Mouse (Mus musculus): ENCODE data around the gene Kdsr. TPM values are rescaled to one million over a fixed set of nuclear protein-coding genes. Genes with fewer than 3 reads are reported as not detected.

Kdsr gene
- 49.3 and 52.5 TPM in 2 replicates for polyA plus RNA-seq (2011; ENCODE audit: insufficient read depth, insufficient read length, low read depth, missing spikeins)

- Histone ChIP-seq H3K36me3 (ENCODE audit: control insufficient read depth, insufficient read depth, low read length, poor library complexity, severe bottlenecking) (peaks cover 6% of the 10 kb centered on the region), H3K9me3 (replicated peaks; ENCODE audit: control insufficient read depth, insufficient read depth, low read length, poor library complexity, severe bottlenecking) (no peaks in the 10 kb centered on the region), H3K27me3 (ENCODE audit: control insufficient read depth, insufficient read depth, low read length, poor library complexity, severe bottlenecking) (no peaks in the 10 kb centered on the region), H3K9ac (ENCODE audit: low read depth, poor library complexity, severe bottlenecking) (peak within 1 kb of the TSS; percentile 75), H3K4me1 (ENCODE audit: control insufficient read depth, insufficient read depth, low read length) (no peaks in the 10 kb centered on the region), H3K4me3 (ENCODE audit: low read depth, low read length) (peak within 1 kb of the TSS; percentile 95), H3K27ac (ENCODE audit: insufficient read depth, low read length) (peak within 1 kb of the TSS; percentile 55)
- peak; percentile 94 for TF ChIP-seq POLR2A (IDR thresholded peaks at IDR 0.05; ENCODE audit: insufficient read depth, low read length)
- no peak for TF ChIP-seq CTCF (IDR thresholded peaks at IDR 0.05; ENCODE audit: low read depth, low read length)
- TF ChIP-seq EP300 (IDR thresholded peaks at IDR 0.05; ENCODE audit: insufficient read depth, low read depth, low read length), result no peak
Observed at GRCm38 (mm10) chr1:106759572-106760435, at the start of gene Kdsr. Gene Kdsr, minus strand, starts transcription at chr1:106759727.

DNA sequence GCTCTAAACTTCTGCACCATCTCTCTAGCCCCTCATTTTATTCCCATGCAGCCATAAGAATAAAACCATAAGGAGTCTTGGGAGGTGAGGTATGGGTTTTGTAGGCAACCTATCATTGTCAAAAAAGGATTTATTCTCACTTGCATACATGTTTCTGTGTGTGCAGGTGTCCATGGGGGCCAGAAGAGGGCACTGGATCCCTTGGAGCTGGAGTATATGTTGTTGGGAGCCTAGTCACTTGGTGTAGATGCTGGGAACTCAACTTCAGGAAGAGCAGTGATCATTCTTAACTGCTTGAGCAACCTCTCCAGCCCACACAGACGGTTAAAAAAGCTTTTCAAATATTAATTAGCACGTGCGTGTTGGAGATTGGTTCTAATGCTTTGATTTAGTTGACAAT lies 40.4 kb upstream of the Kdsr start:
- H3K27ac ChIP-seq (ENCODE audit: insufficient read depth, low read length), result no peak overlapping the region
- TF ChIP-seq CTCF (IDR thresholded peaks at IDR 0.05; ENCODE audit: low read depth, low read length) (peak; percentile 46), POLR2A (IDR thresholded peaks at IDR 0.05; ENCODE audit: insufficient read depth, low read length) (no peak)
- H3K4me3 ChIP-seq (ENCODE audit: low read depth, low read length), result no peak overlapping the region
- H3K9me3 ChIP-seq (replicated peaks; ENCODE audit: control insufficient read depth, insufficient read depth, low read length, poor library complexity, severe bottlenecking), result no peaks in the 10 kb centered on the region
- H3K4me1 ChIP-seq (ENCODE audit: control insufficient read depth, insufficient read depth, low read length), result no peaks in the 10 kb centered on the region
- no peaks in the 10 kb centered on the region for H3K36me3 ChIP-seq (ENCODE audit: control insufficient read depth, insufficient read depth, low read length, poor library complexity, severe bottlenecking)
- H3K9ac ChIP-seq (ENCODE audit: low read depth, poor library complexity, severe bottlenecking), result no peak overlapping the region
- H3K27me3 ChIP-seq (ENCODE audit: control insufficient read depth, insufficient read depth, low read length, poor library complexity, severe bottlenecking), result no peaks in the 10 kb centered on the region

- Histone ChIP-seq H3K27me3 (ENCODE audit: control insufficient read depth, insufficient read depth, low read length, poor library complexity, severe bottlenecking) (no peaks in the 10 kb centered on the region), H3K36me3 (ENCODE audit: control insufficient read depth, insufficient read depth, low read length, poor library complexity, severe bottlenecking) (no peaks in the 10 kb centered on the region), H3K9ac (ENCODE audit: low read depth, poor library complexity, severe bottlenecking) (no peak overlapping the region), H3K9me3 (replicated peaks; ENCODE audit: control insufficient read depth, insufficient read depth, low read length, poor library complexity, severe bottlenecking) (no peaks in the 10 kb centered on the region), H3K4me1 (ENCODE audit: control insufficient read depth, insufficient read depth, low read length) (peaks cover under 1% of the 10 kb centered on the region), H3K4me3 (ENCODE audit: low read depth, low read length) (no peak overlapping the region), H3K27ac (ENCODE audit: insufficient read depth, low read length) (no peak overlapping the region)
- no peak for TF ChIP-seq EP300 (IDR thresholded peaks at IDR 0.05; ENCODE audit: insufficient read depth, low read depth, low read length)
- TF ChIP-seq POLR2A (IDR thresholded peaks at IDR 0.05; ENCODE audit: insufficient read depth, low read length), result no peak
- no peak for TF ChIP-seq CTCF (IDR thresholded peaks at IDR 0.05; ENCODE audit: low read depth, low read length)
Observed at GRCm38 (mm10) chr1:106799406-106799805, 39.9 kb upstream of the Kdsr start.

GRCm38 (mm10) chr1:106796987-106797779 lies 37.7 kb upstream of the Kdsr start:
- TF ChIP-seq POLR2A (IDR thresholded peaks at IDR 0.05; ENCODE audit: insufficient read depth, low read length), result no peak
- no peak overlapping the region for H3K27ac ChIP-seq (ENCODE audit: insufficient read depth, low read length)
- H3K36me3 ChIP-seq (ENCODE audit: control insufficient read depth, insufficient read depth, low read length, poor library complexity, severe bottlenecking), result peaks cover 4% of the 10 kb centered on the region; the same call in 1 of the 2 replicates
- peak overlapping the region; percentile 61 for H3K4me3 ChIP-seq (ENCODE audit: low read depth, low read length)
- peak overlapping the region; percentile 31 for H3K9ac ChIP-seq (ENCODE audit: low read depth, poor library complexity, severe bottlenecking)
- H3K27me3 ChIP-seq (ENCODE audit: control insufficient read depth, insufficient read depth, low read length, poor library complexity, severe bottlenecking), result no peaks in the 10 kb centered on the region
- no peaks in the 10 kb centered on the region for H3K9me3 ChIP-seq (replicated peaks; ENCODE audit: control insufficient read depth, insufficient read depth, low read length, poor library complexity, severe bottlenecking)
- H3K4me1 ChIP-seq (ENCODE audit: control insufficient read depth, insufficient read depth, low read length), result peaks cover 5% of the 10 kb centered on the region

DNA sequence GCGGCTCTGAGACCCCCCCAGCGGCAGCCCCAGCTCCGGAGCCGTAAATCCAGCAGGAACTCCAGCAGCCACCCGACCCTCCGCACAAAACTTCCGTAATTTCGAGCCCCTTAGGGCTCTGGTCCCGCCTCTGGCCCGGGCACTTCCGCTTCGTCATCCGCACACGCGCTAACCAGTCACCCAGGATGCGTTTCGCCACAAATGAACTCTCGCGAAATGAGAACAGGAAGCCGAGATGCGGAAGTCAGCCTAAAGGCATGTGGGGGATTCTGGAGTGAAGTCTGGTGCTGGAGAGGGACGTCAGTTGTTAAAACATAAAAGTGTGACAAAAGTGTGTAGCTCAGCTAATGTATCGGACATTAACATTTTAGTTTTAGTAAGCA lies 37.0 kb upstream of the Kdsr start, which contains the start of gene Vps4b:
Gene Vps4b (minus strand): TSS at position 187 of the 383 bp plus-strand sequence.
- TF ChIP-seq CTCF (IDR thresholded peaks at IDR 0.05; ENCODE audit: low read depth, low read length) (no peak), POLR2A (IDR thresholded peaks at IDR 0.05; ENCODE audit: insufficient read depth, low read length) (peak; percentile 60)
- Histone ChIP-seq H3K4me3 (ENCODE audit: low read depth, low read length) (peak within 1 kb of the TSS; percentile 99), H3K27ac (ENCODE audit: insufficient read depth, low read length) (peak within 1 kb of the TSS; percentile 66), H3K36me3 (ENCODE audit: control insufficient read depth, insufficient read depth, low read length, poor library complexity, severe bottlenecking) (peaks cover 4% of the 10 kb centered on the region; the same call in 1 of the 2 replicates), H3K4me1 (ENCODE audit: control insufficient read depth, insufficient read depth, low read length) (peaks cover 5% of the 10 kb centered on the region), H3K27me3 (ENCODE audit: control insufficient read depth, insufficient read depth, low read length, poor library complexity, severe bottlenecking) (no peaks in the 10 kb centered on the region), H3K9me3 (replicated peaks; ENCODE audit: control insufficient read depth, insufficient read depth, low read length, poor library complexity, severe bottlenecking) (no peaks in the 10 kb centered on the region), H3K9ac (ENCODE audit: low read depth, poor library complexity, severe bottlenecking) (peak within 1 kb of the TSS; percentile 97)

All from ES-Bruce4 (cell line).